Mouse (Mus musculus) neutrophil, adult 5-6 weeks (primary cell): ENCODE results near the gene Myo3b. TPM values are rescaled to one million over a fixed set of nuclear protein-coding genes. Genes with fewer than 3 reads are reported as not detected.

Experiments
- ATAC-seq: fragments of 151-379, 151-347 bp; 2 replicates; pipeline ENCODE4 v1.8.0; 2017; ENCODE audit warnings: mild to moderate bottlenecking, moderate TSS enrichment; ENCODE audit not compliant: insufficient number of reproducible peaks, poor library complexity, low FRiP score, severe bottlenecking; ENCODE audit errors: extremely low read depth
- total RNA-seq: library from RNA; stranded (forward); fragments of 200-1000 nt; gene quantifications from 2 replicates; pipeline ENCODE4 v1.2.3, GENCODE M21; 2017

The Myo3b gene
- total RNA-seq, 1 experiment from 2014 or later: 0.93 TPM

DNA sequence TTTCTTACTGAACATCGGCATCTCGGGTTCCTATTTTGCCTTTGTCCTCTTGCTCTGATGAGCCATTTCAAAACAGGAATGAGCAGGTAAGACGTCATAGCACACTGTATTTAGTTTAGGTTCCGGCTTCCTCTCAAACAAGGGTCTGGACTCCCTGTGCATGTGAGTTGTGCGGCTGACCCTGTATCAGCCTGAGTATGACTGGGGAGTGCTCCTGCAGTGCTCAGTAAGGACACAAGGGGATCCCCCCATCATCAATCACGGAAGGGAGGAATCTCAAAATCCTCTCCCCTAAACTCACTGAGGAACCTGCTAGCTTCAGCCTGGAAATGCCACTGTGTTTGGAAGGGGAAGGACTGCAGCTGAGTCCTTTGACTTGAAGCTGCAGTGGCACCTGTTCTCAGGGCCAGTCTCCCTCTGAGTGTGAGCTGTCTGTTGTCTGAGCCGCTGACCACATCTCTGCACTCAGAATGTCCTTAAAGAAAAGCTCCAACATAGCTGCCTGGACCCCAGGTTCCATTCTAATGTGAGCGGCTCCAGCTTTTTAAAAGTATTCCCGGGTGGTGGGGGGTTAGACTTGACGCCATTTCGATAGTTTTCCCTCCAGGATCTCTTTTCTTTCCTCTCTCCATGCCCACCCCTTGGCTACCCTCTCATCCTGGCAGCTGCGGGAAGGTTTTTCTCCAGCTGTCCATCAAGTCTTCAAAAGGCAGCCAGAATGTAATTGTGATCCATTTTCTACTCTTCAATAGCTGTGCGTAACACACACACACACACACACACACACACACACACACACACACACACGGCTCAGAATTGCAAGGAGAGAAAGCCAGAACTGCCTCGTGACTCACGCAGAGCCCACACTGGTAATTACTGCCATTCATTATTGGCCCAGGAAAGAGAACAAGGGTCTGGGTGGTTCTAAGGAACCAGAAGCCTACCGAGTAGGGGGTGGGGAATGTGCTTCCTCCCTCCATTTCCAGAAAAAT, 129.3 kb downstream of the Myo3b start:
- no peak for ATAC-seq

DNA sequence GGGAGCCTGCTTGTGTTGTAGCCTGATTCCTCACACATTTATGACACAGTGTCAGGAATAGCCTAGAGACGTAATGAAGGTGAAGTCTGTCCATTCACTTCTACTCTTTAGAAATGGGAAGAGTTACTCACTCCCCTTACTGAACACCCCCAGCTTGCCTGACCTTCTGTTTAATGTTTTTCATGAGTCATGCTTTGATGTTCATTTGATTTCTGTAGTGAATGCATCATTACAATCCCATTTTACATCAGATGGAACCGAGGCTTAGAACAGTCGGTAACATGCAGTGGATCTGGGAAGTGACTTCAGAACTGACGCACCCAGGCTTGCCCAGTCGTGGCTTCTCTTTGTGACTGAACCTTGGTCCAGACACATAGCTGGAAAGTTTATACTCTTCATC, 131.5 kb downstream of the Myo3b start:
- ATAC-seq: no peak

- ATAC-seq: no peak
These were observed 138.1 kb downstream of the Myo3b start for GRCm38 (mm10) chr2:70176823-70177708.

- no peak for ATAC-seq
These were observed 138.7 kb downstream of the Myo3b start for GRCm38 (mm10) chr2:70177709-70178030.

DNA sequence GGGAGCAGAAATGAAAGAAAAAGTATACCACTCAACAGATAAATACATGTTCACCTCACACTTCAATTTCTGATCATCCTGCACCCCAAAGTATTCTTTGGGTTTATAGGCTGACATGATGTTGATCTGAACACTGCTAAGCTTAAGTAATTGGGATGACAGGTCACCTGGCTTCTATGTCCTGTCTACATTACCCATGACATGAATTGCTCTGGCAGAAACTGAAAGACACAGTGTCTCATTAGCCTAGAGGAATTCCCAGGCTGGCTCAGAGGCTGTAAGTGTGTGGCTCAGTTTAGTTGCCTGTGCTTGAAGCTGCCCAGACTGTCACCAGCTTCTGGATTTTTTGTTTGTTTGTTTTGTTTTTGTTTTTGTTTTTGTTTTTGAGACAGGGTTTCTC, 139.3 kb downstream of the Myo3b start:
- no peak for ATAC-seq

- ATAC-seq: no peak
These were observed 143.3 kb downstream of the Myo3b start for GRCm38 (mm10) chr2:70182150-70182670.

GRCm38 (mm10) chr2:70187040-70187439, 148.1 kb downstream of the Myo3b start:
- no peak for ATAC-seq

GRCm38 (mm10) chr2:70195418-70196248, 156.7 kb downstream of the Myo3b start:
- no peak for ATAC-seq

DNA sequence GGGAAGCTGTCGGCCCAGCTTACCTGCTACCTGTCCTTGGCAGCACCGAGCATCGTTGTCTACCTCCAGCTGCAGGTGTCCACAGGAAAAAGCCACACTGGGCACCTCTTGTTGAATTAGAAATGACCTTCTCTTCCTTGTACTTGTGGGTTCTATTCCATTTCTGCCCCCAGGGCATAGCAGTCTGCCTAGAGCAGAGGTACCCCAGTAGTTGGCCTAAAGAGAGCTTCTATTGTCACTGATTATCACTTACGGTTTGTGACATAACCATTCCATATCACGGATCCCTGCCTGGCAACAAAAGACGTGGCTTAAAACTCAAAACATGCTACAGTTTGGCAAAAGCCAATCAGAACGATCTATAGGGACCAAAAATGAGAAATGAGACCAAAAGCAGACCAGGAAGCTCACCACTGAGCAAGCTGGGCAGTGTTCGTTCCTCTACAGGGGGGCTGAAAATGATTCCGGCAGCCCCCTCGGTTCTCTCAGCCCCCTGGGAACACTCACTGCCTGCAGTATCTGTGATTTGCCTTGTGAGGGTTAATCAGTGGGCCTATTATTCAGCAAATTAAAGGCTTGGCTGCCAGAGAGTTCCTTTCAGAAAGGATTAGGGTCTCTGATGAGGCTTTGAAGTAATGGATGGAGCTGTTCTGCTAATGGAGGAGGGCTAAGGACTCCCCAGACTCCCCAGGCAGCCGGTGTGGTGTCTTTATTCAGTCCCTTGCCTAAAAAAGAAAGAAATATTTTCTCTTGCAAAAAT, 163.1 kb downstream of the Myo3b start:
- no peak for ATAC-seq

DNA sequence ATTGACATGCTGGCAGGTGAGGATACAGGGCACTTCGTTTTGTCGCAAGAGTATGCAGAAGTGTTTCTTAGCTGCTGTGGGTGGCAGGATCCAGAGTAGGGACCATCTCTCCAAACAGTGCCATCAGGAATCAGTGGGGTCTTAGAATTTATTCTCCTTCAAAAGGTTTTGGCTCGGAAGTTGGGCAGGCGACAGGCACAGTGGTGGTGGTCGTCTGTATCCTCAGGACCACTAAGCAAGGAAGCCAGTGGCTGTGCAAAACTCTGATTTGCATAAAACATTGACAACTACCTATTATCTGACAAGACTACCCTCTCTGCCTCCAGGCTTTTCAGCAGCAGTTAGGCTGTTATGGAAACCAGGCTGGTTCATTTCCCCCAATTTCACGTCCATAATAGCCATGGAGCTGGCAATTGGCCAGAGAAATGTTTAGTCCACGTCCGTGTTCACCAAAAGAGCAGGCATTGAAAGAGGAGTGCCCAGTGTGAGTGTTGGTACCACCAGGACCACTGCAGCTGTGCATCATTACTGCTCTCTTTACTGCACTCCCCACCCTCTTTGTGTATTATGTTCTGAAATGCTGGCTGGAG, 163.7 kb downstream of the Myo3b start:
- ATAC-seq: no peak

DNA sequence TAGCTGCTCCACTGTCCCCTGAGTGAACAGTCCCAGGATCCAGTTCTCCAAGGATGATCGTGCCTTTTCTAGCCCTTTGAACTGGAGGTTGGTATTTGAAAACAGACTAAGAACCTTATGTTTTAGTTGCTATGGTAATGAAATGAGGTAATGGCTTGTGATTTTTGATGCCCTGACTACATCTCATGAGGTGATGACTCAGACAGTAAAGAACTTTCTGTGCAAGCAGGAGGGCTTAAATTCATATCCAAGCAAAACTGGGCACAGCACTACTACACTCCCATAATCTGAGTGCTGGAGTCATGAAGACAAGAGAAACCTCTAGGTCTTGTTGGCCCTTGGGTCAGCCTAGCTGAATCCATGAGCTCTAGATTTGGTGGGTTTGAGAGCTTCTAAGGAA, 169.5 kb downstream of the Myo3b start:
- ATAC-seq: no peak

GRCm38 (mm10) chr2:70209790-70210189, 170.9 kb downstream of the Myo3b start:
- ATAC-seq: no peak

- ATAC-seq: no peak
These were observed 171.8 kb downstream of the Myo3b start for GRCm38 (mm10) chr2:70210427-70211332.

GRCm38 (mm10) chr2:70214401-70214800, 175.5 kb downstream of the Myo3b start:
- ATAC-seq: no peak

DNA sequence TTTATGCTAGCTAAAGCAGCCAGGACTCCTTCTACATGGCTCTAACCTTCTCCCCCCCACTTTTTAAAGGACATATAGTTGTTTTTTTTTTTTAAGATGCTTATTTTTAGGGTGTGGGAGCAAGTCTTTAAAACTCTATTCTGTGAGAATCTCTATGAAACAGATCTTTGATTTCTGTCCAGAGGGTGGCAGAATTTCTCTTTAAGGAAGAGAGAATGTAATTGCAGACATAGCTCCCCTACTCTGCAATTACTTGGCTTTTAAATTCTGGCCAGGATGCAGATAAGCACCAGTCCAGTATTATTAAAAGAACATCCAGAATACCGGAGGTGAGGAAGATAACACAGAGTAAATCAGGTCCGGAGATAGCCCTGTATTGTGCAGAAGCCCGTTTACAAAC, 178.9 kb downstream of the Myo3b start:
- no peak for ATAC-seq

- ATAC-seq: no peak
These were observed 179.5 kb downstream of the Myo3b start for GRCm38 (mm10) chr2:70218469-70218868.

DNA sequence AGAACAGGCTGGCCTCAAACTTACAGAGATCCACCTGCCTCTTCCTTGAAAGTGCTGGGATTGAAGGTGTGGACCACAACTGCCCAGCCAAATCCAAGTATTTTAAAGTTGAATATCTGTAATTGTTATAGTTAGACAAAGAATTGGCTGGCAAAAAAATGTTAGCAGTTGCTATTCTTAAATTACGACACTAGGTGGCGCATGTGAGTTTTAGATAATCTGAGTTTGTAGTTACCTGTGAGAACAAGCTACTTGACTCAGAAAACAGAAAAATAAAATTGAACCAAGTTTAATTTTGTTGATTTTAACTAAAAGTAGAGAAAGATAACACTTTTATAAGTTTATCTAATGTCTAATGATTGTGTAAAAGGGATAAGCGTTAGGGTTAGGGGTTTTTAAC, 187.8 kb downstream of the Myo3b start:
- ATAC-seq: no peak
